Mouse (Mus musculus): ENCODE data around the gene Pigf. TPM values are rescaled to one million over a fixed set of nuclear protein-coding genes. Genes with fewer than 3 reads are reported as not detected.

Gene Pigf
- total RNA-seq, 2 experiments from 2014 or later = 18.2 TPM

- DNase-seq (ENCODE audit: low spot score in 2 of 2) = no peak
Observed at GRCm38 (mm10) chr17:87036141-87037073, 11.2 kb upstream of the Pigf start.

GRCm38 (mm10) chr17:87024491-87025242 lies 539 bp downstream of the Pigf start:
- no peak for DNase-seq (ENCODE audit: low spot score in 2 of 2)

GRCm38 (mm10) chr17:87019692-87020091 lies 5.5 kb downstream of the Pigf start:
- DNase-seq (ENCODE audit: low spot score in 2 of 2) = no peak

GRCm38 (mm10) chr17:87011301-87012019 lies 13.7 kb downstream of the Pigf start:
- DNase-seq (ENCODE audit: low spot score in 2 of 2) = peak; percentile 67 to 79

- DNase-seq (ENCODE audit: low spot score in 2 of 2) = no peak
Observed at GRCm38 (mm10) chr17:87008950-87009349, 16.3 kb downstream of the Pigf start.

- no peak for DNase-seq (ENCODE audit: low spot score in 2 of 2)
Observed at GRCm38 (mm10) chr17:86997323-86997722, 27.9 kb downstream of the Pigf start.

- DNase-seq (ENCODE audit: low spot score in 2 of 2) = no peak
Observed at GRCm38 (mm10) chr17:86991306-86991705, 33.9 kb downstream of the Pigf start.

- no peak for DNase-seq (ENCODE audit: low spot score in 2 of 2)
Observed at GRCm38 (mm10) chr17:86988601-86989184, 36.5 kb downstream of the Pigf start.

GRCm38 (mm10) chr17:86988161-86988560 lies 37.0 kb downstream of the Pigf start:
- no peak for DNase-seq (ENCODE audit: low spot score in 2 of 2)

- DNase-seq (ENCODE audit: low spot score in 2 of 2) = no peak
Observed at GRCm38 (mm10) chr17:86986449-86987138, 38.6 kb downstream of the Pigf start.

- no peak for DNase-seq (ENCODE audit: low spot score in 2 of 2)
Observed at GRCm38 (mm10) chr17:86982497-86982896, 42.7 kb downstream of the Pigf start.

- DNase-seq (ENCODE audit: low spot score in 2 of 2) = no peak
Observed at GRCm38 (mm10) chr17:86981701-86982100, 43.5 kb downstream of the Pigf start.

- no peak for DNase-seq (ENCODE audit: low spot score in 2 of 2)
Observed at GRCm38 (mm10) chr17:86981205-86981604, 44.0 kb downstream of the Pigf start.

- DNase-seq (ENCODE audit: low spot score in 2 of 2) = no peak
Observed at GRCm38 (mm10) chr17:86978496-86978895, 46.7 kb downstream of the Pigf start.

- no peak for DNase-seq (ENCODE audit: low spot score in 2 of 2)
Observed at GRCm38 (mm10) chr17:86976387-86976786, 48.8 kb downstream of the Pigf start.

- DNase-seq (ENCODE audit: low spot score in 2 of 2) = no peak
Observed at GRCm38 (mm10) chr17:86973097-86973496, 52.1 kb downstream of the Pigf start.

GRCm38 (mm10) chr17:86971860-86972259 lies 53.3 kb downstream of the Pigf start:
- DNase-seq (ENCODE audit: low spot score in 2 of 2) = no peak

GRCm38 (mm10) chr17:86971036-86971435 lies 54.2 kb downstream of the Pigf start:
- no peak for DNase-seq (ENCODE audit: low spot score in 2 of 2)

GRCm38 (mm10) chr17:86970026-86970750 lies 55.0 kb downstream of the Pigf start:
- no peak for DNase-seq (ENCODE audit: low spot score in 2 of 2)

- DNase-seq (ENCODE audit: low spot score in 2 of 2) = no peak
Observed at GRCm38 (mm10) chr17:86969582-86969981, 55.6 kb downstream of the Pigf start.
